Mouse (Mus musculus) myocyte (in vitro differentiated cells): ENCODE measurements around the gene Arhgef3. TPM values are rescaled to one million over a fixed set of nuclear protein-coding genes. Genes with fewer than 3 reads are reported as not detected.

Experiments used
- H3K27me3 ChIP-seq: one replicate; pipeline ENCODE4 v1.6.1; 2011; ENCODE audit not compliant: control insufficient read depth, insufficient read depth, insufficient read length
- H3K36me3 ChIP-seq: one replicate; pipeline ENCODE4 v1.6.1; 2011; ENCODE audit not compliant: control insufficient read depth, insufficient read depth
- H3K4me2 ChIP-seq: one replicate; pipeline ENCODE4 v1.6.1; 2011; ENCODE audit warnings: low read depth, control low read depth
- H3K4me3 ChIP-seq: one replicate; pipeline ENCODE4 v1.5.1; 2011; ENCODE audit warnings: mild to moderate bottlenecking, control low read depth, moderate library complexity
- H3K79me2 ChIP-seq: one replicate; pipeline ENCODE4 v1.6.1; 2011; ENCODE audit not compliant: control insufficient read depth, insufficient read depth
- H3ac ChIP-seq: one replicate; pipeline ENCODE4 v1.6.1; 2011; ENCODE audit not compliant: control insufficient read depth, insufficient read length
- CEBPB ChIP-seq: IDR thresholded peaks from 2 replicates; pipeline ENCODE4 v1.6.1; 2011; ENCODE audit warnings: mild to moderate bottlenecking, moderate library complexity; ENCODE audit not compliant: poor library complexity, insufficient read depth, severe bottlenecking
- E2F4 ChIP-seq: IDR thresholded peaks from one replicate; pipeline ENCODE4 v1.6.1; 2011; ENCODE audit warnings: mild to moderate bottlenecking, control low read depth, moderate library complexity; ENCODE audit not compliant: insufficient read depth
- MAX ChIP-seq: IDR thresholded peaks from one replicate; pipeline ENCODE4 v1.6.1; 2011; ENCODE audit warnings: low read depth, mild to moderate bottlenecking, control low read depth
- MYOD1 ChIP-seq, 3 experiments: IDR thresholded peaks; one replicate each; pipeline ENCODE4 v1.6.1; 2011; ENCODE audit warnings: control low read depth in 2 of 3, low read depth in 2 of 3, mild to moderate bottlenecking in 2 of 3, moderate library complexity in 1 of 3; ENCODE audit not compliant: insufficient read length in 2 of 3, control insufficient read depth in 1 of 3
- MYOG ChIP-seq, 3 experiments: IDR thresholded peaks; one replicate each; pipeline ENCODE4 v1.6.1; 2011; ENCODE audit warnings: control low read depth in 2 of 3, low read depth in 2 of 3, mild to moderate bottlenecking in 2 of 3; ENCODE audit not compliant: insufficient read length in 2 of 3, control insufficient read depth in 1 of 3, insufficient read depth in 1 of 3
- POLR2A ChIP-seq: IDR thresholded peaks from one replicate; pipeline ENCODE4 v1.6.1; 2011; ENCODE audit warnings: low read depth, mild to moderate bottlenecking, control low read depth, moderate library complexity; ENCODE audit not compliant: insufficient read length
- POLR2AphosphoS2 ChIP-seq: IDR thresholded peaks from one replicate; pipeline ENCODE4 v1.6.1; 2011; ENCODE audit warnings: low read depth, control low read depth; ENCODE audit not compliant: insufficient read length
- REST ChIP-seq: IDR thresholded peaks from one replicate; pipeline ENCODE4 v1.6.1; 2011; ENCODE audit warnings: mild to moderate bottlenecking, control low read depth, moderate library complexity; ENCODE audit not compliant: insufficient read depth, insufficient read length
- SRF ChIP-seq: IDR thresholded peaks from one replicate; pipeline ENCODE4 v1.6.1; 2011; ENCODE audit warnings: low read depth; ENCODE audit not compliant: control insufficient read depth, insufficient read length
- TCF12 ChIP-seq: IDR thresholded peaks from one replicate; pipeline ENCODE4 v1.6.1; 2011; ENCODE audit warnings: mild to moderate bottlenecking, control low read depth; ENCODE audit not compliant: poor library complexity, insufficient read depth, severe bottlenecking
- TCF3 ChIP-seq: IDR thresholded peaks from one replicate; pipeline ENCODE4 v1.6.1; 2011; ENCODE audit warnings: low read depth, control low read depth; ENCODE audit not compliant: insufficient read length
- USF1 ChIP-seq: IDR thresholded peaks from one replicate; pipeline ENCODE4 v1.6.1; 2011; ENCODE audit warnings: low read depth, mild to moderate bottlenecking, control low read depth, moderate library complexity
- polyA plus RNA-seq: library from polyadenylated mRNA; unstranded; fragments of >200 nt; fragmentation: generic; extraction: Trizol; gene quantifications from one replicate; pipeline ENCODE4 v1.2.1, GENCODE M21; 2012; ENCODE audit warnings: missing spikeins

Arhgef3 gene
- polyA plus RNA-seq, 1 experiment, result 6.6 TPM

GRCm38 (mm10) chr14:27411492-27411891, 296.8 kb downstream of the Arhgef3 start:
- H3K4me3 ChIP-seq, result no peak overlapping the region
- H3K79me2 ChIP-seq, result no peaks in the 10 kb centered on the region
- no peak overlapping the region for H3K4me2 ChIP-seq
- no peaks in the 10 kb centered on the region for H3K36me3 ChIP-seq
- no peaks in the 10 kb centered on the region for H3K27me3 ChIP-seq
- no peak overlapping the region for H3ac ChIP-seq
- TF ChIP-seq POLR2AphosphoS2, result no peak
- no peak for TF ChIP-seq POLR2A
- no peak for TF ChIP-seq CEBPB
- no peak for TF ChIP-seq TCF3
- no peak for TF ChIP-seq MYOG (IDR thresholded peaks at IDR 0.05; ENCODE audit: control insufficient read depth in 1 of 3, insufficient read depth in 1 of 3, insufficient read length in 2 of 3, low read depth in 2 of 3)
- TF ChIP-seq REST, result no peak
- no peak for TF ChIP-seq MYOD1 (IDR thresholded peaks at IDR 0.05; ENCODE audit: control insufficient read depth in 1 of 3, insufficient read length in 2 of 3, low read depth in 2 of 3)
- TF ChIP-seq MAX, result no peak
- TF ChIP-seq SRF, result no peak
- TF ChIP-seq TCF12, result no peak
- no peak for TF ChIP-seq E2F4

DNA sequence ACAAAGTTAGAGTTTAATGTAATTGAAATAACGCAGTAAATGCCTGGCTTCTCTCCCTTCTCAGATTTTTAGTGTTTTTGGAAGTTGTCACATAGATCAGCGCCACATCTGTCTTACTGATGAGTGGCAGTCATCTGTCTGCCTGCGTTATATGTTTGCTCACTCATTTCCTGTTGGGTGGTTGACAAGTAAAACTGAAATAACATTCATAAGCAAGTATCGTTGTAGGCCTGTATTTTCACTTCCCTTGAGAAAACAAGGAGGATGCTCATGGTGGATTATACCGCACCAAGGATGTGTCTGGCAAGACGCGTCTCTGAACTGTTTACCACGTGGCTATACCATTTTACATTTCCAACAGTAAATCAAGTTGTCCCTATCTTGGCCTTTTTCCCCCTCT, 298.0 kb downstream of the Arhgef3 start:
- Histone ChIP-seq H3K4me3 (no peak overlapping the region), H3K27me3 (no peaks in the 10 kb centered on the region), H3K36me3 (no peaks in the 10 kb centered on the region), H3ac (no peak overlapping the region), H3K4me2 (no peak overlapping the region), H3K79me2 (no peaks in the 10 kb centered on the region)
- TF ChIP-seq CEBPB (no peak), MYOG (IDR thresholded peaks at IDR 0.05; ENCODE audit: control insufficient read depth in 1 of 3, insufficient read depth in 1 of 3, insufficient read length in 2 of 3, low read depth in 2 of 3) (no peak), TCF3 (no peak), MYOD1 (IDR thresholded peaks at IDR 0.05; ENCODE audit: control insufficient read depth in 1 of 3, insufficient read length in 2 of 3, low read depth in 2 of 3) (no peak), REST (no peak), POLR2A (no peak), E2F4 (no peak), POLR2AphosphoS2 (no peak), USF1 (no peak), TCF12 (no peak), MAX (no peak)

DNA sequence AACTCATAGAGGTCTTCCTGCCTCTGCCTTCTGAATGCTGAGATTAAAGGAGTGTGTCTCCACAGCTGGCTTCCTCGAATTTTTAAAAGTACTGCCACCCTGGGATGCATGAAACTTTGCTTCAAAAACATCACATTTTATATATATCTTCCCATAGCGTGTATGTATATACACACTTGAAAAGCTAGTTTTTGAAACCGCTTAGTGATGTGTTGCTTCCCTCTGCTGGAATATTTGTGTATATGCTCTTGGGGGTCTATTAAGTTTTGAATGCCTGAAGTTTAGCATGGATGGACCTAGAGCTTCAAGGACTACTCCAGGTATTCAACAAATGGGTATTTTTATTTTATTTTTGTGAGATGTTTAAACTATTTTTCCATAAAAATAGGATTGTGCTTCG, 299.3 kb downstream of the Arhgef3 start:
- Histone ChIP-seq H3K27me3 (no peaks in the 10 kb centered on the region), H3K4me3 (no peak overlapping the region), H3ac (no peak overlapping the region), H3K36me3 (no peaks in the 10 kb centered on the region), H3K79me2 (no peaks in the 10 kb centered on the region), H3K4me2 (no peak overlapping the region)
- TF ChIP-seq MYOG (IDR thresholded peaks at IDR 0.05; ENCODE audit: control insufficient read depth in 1 of 3, insufficient read depth in 1 of 3, insufficient read length in 2 of 3, low read depth in 2 of 3) (no peak), MYOD1 (IDR thresholded peaks at IDR 0.05; ENCODE audit: control insufficient read depth in 1 of 3, insufficient read length in 2 of 3, low read depth in 2 of 3) (no peak), MAX (no peak), SRF (no peak), REST (no peak), POLR2A (no peak), TCF12 (no peak), E2F4 (no peak), POLR2AphosphoS2 (no peak), CEBPB (no peak), TCF3 (no peak), USF1 (no peak)

DNA sequence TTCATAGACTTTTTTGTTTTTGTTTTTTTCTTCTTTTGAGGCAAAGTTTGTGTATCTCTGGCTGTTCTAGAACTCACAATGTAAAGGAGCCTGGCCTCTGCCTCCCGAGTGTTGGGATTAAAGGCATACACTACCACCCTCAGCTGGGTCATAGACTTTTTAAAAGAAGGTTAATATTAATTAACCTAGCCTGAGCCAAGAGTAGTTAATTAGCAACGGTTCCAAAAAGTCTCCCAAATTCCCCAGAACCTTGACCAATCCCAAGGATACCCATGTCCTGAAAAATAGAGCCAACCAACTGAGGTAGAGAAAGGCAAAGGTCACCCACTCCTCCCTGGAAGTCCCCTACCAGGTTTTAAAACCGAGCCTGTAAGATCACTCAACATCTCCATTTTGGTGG, 306.1 kb downstream of the Arhgef3 start:
- no peaks in the 10 kb centered on the region for H3K27me3 ChIP-seq
- no peak overlapping the region for H3K4me2 ChIP-seq
- H3K36me3 ChIP-seq, result no peaks in the 10 kb centered on the region
- H3ac ChIP-seq, result no peak overlapping the region
- no peaks in the 10 kb centered on the region for H3K79me2 ChIP-seq
- H3K4me3 ChIP-seq, result no peak overlapping the region
- TF ChIP-seq POLR2A (no peak), MYOG (IDR thresholded peaks at IDR 0.05; ENCODE audit: control insufficient read depth in 1 of 3, insufficient read depth in 1 of 3, insufficient read length in 2 of 3, low read depth in 2 of 3) (no peak), SRF (no peak), TCF12 (no peak), TCF3 (no peak), POLR2AphosphoS2 (no peak), E2F4 (no peak), MYOD1 (IDR thresholded peaks at IDR 0.05; ENCODE audit: control insufficient read depth in 1 of 3, insufficient read length in 2 of 3, low read depth in 2 of 3) (no peak), USF1 (no peak)

- Histone ChIP-seq H3K4me2 (no peak overlapping the region), H3K36me3 (no peaks in the 10 kb centered on the region), H3K4me3 (no peak overlapping the region), H3ac (no peak overlapping the region), H3K79me2 (no peaks in the 10 kb centered on the region), H3K27me3 (no peaks in the 10 kb centered on the region)
- TF ChIP-seq SRF (no peak), POLR2A (no peak), REST (no peak), TCF3 (no peak), POLR2AphosphoS2 (no peak), MYOD1 (IDR thresholded peaks at IDR 0.05; ENCODE audit: control insufficient read depth in 1 of 3, insufficient read length in 2 of 3, low read depth in 2 of 3) (no peak), USF1 (no peak), TCF12 (no peak), CEBPB (no peak), MYOG (IDR thresholded peaks at IDR 0.05; ENCODE audit: control insufficient read depth in 1 of 3, insufficient read depth in 1 of 3, insufficient read length in 2 of 3, low read depth in 2 of 3) (no peak), MAX (no peak), E2F4 (no peak)
Measured at GRCm38 (mm10) chr14:27422301-27422700, 307.6 kb downstream of the Arhgef3 start.
